Mouse (Mus musculus) urinary bladder, postnatal 4 days (tissue): ENCODE data around the gene Stambp.

Experiments used
- DNase-seq, 2 experiments: peaks; one replicate each; pipeline ENCODE4 v3.0.0; 2021 to 2022; ENCODE audit warnings: low spot score in 2 of 2

Gene Stambp

GRCm38 (mm10) chr6:83571840-83572667, 475 bp downstream of the Stambp start:
- peak; percentile 80 to 89 for DNase-seq

DNA sequence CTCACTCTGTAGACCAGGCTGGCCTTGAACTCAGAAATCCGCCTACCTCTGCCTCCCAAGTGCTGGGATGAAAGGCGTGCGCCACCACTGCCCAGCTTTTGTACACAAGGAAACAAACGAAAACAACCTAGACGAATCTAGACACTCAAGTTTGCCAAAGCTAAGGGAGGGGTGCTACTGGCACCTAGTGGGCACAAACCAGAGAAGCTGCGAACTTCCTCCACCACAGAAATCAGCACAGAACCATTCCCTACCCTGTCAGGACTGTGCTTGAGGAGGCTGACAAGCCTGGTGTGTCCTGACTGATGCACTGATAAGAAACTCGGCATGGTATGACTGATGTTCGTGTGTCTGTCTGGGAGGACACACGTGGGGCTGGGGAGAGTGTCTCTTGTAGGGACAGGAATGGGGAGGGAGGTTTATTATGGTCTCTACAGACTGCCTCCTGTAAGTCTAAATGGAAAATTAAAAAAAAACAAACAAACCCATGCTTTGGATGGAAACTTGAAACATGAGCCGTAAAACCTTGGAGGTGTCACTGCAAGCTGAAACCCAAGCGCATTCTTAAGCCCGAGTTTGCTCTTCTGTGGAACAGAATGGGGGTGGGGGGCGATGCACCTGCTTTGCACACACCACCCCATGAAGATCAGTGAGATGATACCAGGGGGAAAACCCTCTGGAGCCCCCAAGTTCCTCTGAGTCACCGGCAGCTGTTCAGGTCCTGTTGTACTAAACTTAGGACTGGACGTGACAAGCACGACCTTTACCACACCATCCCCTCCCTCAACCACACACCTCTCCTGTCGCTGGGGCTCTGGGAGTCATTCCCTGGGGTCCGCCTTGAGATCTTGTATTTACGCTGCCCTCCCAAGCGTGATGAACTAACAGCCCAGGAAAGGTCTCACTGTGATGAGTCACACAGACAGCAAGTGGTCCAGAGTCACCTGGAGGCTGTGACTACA, 3.3 kb downstream of the Stambp start:
- no peak for DNase-seq

DNA sequence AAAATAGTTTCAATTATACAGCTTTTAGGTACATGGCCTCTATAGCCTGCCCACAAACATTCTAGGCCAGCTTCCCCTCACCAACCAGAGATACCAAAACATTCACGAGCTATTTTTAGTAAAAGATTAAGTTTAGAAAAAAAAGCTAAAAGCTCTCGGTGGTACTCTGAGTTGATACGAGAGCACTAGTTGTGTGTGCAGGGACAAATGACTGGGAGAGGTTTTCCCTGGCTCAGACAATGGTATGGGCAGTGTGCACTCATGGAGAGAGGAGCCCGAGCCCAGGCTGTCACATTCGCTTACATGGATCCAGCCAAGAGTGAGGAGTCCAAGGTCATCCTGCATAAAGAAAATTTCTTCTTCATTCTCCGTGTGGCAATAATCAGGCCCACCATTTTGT, 16.6 kb downstream of the Stambp start:
- no peak for DNase-seq

GRCm38 (mm10) chr6:83548346-83548745, 24.2 kb downstream of the Stambp start:
- no peak for DNase-seq

- no peak for DNase-seq
Observed at GRCm38 (mm10) chr6:83545778-83546177, 26.8 kb downstream of the Stambp start.

DNA sequence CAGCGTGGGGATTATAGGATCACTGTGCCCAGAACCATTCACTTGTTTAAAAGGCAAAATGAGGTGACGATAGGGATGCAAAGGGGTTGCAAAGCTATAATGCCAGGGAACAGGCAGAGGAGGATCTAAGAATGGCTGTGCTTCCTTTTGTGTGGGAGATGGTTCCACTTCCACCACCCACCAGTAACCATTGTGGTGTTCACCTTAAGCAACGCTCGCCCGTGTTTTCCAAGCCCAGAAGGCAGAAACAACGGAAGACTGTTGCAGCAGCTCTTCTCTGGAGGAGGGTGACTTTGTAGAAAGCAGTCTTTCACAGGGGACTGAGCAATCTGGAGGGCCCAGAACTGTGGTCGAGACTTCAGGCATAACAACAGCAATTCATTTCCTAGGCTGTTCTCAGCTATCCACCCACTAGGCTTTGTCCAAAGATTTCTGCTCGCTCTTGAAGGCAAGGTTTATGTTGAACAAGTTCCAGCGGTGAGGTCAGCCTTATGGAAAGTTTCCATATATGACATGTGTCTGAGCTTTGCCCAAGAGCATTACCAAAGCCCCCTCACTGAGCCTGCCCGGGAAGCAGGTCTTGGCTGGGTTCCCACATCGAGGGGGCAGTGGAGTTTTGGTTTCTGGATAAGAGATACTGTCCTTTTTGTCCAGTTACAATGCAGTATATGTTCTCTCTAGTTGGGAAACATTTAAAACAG, 30.6 kb downstream of the Stambp start:
- DNase-seq: peak; percentile 50 to 71

GRCm38 (mm10) chr6:83540017-83540416, 32.5 kb downstream of the Stambp start:
- DNase-seq: no peak

DNA sequence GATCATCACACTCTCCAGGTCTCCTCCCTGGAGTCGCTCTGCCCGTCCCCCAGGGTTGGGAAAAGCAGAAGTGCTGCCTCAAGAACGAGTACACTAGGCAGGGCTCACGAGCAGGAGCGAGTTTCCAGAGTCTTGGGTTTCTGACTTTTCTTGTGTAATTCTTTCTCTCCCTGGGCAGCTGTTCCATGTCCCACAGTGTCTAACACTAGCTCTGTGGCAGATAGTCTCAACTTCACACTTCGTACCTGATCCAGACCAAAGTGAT, 35.8 kb downstream of the Stambp start:
- DNase-seq: no peak

GRCm38 (mm10) chr6:83536028-83536794, 36.3 kb downstream of the Stambp start, which contains the start of gene Actg2:
Gene Actg2, minus strand, starts transcription at chr6:83536265.
- DNase-seq: peak in 1 of 2 experiments; percentile 25

DNA sequence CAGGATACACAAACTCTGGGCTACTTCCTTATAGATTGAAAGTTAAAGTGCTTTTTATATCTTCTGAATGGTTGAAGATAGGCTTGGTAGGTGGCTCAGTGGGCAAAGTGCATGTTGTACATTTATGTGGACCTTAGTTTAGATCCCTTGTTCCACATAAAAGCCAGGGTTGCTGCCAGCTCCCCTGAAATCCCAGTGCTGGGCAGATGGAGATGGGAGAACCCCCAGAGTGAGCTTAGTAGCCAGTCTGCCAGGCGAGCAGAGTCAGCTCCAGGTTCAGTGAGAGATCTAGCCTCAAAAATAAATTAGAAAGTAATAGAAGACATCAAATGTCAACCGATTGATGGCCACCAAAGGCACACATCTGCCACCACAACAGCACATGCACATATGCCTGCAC, 39.9 kb downstream of the Stambp start:
- DNase-seq: no peak

DNA sequence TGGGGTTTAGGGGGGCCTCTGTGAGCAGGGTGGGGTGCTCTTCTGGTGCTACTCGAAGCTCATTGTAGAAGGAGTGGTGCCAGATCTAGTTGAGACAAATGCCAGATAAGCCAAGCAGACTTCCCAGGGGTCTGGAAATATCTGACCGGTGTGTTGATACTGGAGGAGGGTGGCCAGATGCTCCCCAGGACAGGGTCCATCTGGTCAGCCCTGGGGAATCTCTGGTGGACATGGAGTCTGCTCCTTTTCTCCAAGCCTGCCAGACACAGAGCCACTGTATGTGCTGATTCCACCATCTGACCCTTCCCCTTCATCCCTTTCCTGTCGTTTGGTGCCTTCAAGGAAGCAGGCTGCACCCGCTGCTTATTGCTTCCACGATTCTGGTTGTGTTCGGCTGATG, 49.3 kb downstream of the Stambp start:
- DNase-seq: no peak

DNA sequence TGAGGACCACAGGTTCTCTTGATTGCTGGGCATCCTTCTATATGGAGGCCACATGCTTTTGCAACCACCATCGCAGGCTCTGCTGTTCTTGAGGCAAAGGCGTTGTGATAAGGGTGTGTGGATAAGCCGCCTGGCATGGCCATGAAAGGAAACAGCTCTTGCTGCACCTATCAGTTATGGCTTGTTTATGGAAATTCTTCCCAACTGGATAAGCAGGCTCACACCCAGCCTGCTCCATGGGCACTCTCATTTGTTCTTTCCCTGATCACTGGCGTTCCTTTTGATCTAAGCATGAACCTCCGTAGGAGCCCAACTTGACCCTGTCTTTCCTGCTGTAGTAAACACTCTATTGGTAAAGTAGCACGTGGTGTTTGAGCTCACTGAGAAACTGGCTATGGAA, 50.7 kb downstream of the Stambp start:
- no peak for DNase-seq

DNA sequence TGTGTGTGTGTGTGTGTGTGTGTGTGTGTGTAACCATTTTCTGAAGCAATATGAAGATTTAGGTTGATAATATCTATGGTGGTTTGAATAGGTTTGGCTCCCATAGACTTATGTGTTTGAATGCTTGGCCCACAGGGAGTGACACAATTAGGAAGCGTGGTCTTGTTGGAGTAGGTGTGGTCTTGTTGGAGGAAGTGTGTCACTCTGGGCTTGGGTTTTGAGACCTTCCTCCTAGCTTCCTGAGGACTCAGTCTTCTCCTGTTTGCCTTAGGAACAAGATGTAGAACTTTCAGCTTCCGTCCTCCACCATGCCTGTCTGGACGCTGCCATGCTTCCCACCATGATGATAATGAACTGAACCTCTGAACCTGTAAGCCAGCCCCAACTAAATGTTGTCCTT, 53.9 kb downstream of the Stambp start:
- no peak for DNase-seq

DNA sequence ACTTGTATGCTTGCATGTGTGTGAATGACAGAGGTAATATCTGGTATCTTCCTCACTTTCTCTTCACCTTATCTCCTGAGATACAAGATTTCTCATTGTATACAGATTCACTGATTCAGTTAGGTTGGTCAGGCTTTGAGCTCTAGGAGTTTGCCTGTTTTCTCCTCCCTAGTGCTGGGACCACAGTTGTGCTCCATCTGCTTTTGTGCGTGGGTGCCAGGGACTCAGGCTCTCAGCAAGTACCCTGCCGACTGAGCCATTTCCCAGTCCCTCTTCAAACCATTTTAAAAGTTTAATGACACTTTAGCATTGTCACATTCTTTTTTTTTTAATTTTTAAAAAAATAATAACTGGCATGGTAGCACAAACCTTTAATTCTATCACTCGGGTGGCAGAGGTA, 57.4 kb downstream of the Stambp start:
- DNase-seq: no peak

DNA sequence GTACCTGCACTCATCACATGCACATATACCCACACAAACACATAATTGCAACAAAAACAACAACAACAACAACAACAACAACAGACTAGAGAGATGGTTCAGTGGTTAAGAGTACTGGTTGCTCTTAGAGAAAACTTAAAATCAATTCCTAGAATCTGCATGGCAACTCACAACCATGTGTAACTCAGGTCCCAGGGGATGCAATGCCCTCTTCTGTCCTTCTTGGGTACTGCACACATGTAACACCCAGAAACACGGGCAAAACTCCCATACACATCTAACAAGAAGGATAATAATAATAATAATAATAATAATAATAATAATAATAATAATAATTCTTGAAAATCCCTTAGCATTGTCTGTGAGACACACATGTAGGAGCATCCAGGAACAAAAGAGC, 60.0 kb downstream of the Stambp start:
- peak in 1 of 2 experiments; percentile 66 for DNase-seq

DNA sequence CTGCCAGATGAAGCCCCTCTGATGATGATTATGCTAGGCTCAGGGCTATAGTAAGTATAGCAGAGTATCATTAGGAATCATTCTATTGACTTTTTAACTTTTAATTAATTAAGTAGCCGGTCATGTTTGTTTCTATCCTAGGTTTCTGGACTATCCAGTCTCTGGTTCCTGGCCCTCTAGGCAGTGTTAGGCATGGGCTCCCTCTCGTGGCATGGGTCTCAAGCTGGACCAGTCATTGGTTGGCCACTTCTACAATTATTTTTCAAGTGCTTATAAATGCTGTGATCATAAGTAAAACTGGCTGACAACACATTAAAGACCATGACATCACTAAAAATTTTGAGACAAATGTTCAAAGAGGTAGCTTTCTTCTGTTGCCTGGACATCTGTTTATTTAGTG, 62.3 kb downstream of the Stambp start:
- DNase-seq: no peak

DNA sequence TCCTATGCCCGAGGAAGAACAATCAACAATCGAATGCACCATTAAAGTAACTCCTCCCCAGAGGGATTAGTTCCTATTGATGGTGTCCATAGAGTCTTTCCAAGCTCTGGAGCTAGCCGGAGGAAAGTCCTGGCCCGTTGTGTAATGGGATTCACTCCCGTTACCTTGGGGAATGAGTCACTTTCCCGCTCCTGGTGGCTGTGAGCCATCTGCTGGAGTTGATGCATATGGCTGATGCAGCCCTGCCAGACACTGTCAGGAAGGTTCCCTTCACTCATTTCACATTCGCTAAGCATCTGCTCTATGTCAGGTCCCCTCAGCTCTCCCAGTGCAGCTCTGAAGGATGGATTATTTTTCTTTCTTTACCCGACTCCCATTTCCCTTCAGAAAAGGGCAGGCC, 63.1 kb downstream of the Stambp start:
- no peak for DNase-seq

GRCm38 (mm10) chr6:83507168-83507546, 65.4 kb downstream of the Stambp start:
- DNase-seq: no peak

GRCm38 (mm10) chr6:83506258-83507167, 66.0 kb downstream of the Stambp start, which contains the start of gene Dguok:
Gene Dguok, minus strand, starts transcription at chr6:83506969.
- peak; percentile 96 for DNase-seq

GRCm38 (mm10) chr6:83505554-83505953, 67.0 kb downstream of the Stambp start:
- no peak for DNase-seq
